Mouse (Mus musculus): ENCODE measurements at regions not wholly inside any gene's neighbourhood (a gene's known extent, or its start where the extent isn't known, plus 50 kb on each side); places are given as distances from the start of the nearest gene placed in this dataset.
A peak's percentile ranks its signal among the peaks of the same experiment; 100 is the strongest.

DNA sequence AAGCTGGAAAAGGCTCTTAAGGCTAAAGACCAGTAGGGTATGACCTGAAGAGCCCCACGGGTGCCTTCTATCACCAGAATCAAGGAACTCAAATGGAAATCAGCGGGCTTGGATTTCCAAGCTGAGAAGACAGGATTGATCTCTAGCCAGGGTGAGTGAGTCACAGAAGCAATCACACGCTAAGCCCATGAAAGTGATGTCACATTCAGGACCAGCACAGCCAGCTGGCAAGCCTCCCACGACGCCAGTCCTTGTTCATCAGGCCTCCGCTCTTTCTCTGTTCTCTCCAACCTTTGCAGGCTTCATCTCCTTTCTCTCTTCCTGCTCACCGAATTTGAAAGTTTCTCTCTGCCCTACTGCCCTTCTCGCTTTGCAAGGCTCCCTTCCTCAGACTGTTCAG lies 138.3 kb downstream of the Cdca7 start:
- Histone ChIP-seq H3K27me3 (ENCODE audit: control insufficient read depth, insufficient read depth, low read length) (no peaks in the 10 kb centered on the region), H3K4me1 (ENCODE audit: control insufficient read depth, insufficient read depth, low read length) (peaks cover under 1% of the 10 kb centered on the region; the same call in 1 of the 2 replicates), H3K36me3 (ENCODE audit: control insufficient read depth, insufficient read depth, low read length) (no peaks in the 10 kb centered on the region), H3K4me3 (replicated peaks; ENCODE audit: low read length) (no peak overlapping the region), H3K4me2 (replicated peaks; ENCODE audit: low read depth, low read length, severe bottlenecking) (no peak overlapping the region), H3K9ac (ENCODE audit: low read depth, low read length, severe bottlenecking) (no peak overlapping the region), H3K9me3 (ENCODE audit: control insufficient read depth, low read length) (no peaks in the 10 kb centered on the region), H3K27ac (replicated peaks; ENCODE audit: low read depth, low read length) (no peak overlapping the region)
- DNase-seq (ENCODE audit: low spot score) (peak; percentile 53), ATAC-seq (ENCODE audit: low FRiP score, low read depth) (no peak)
- 72% methylated on average over 8 of the region's 8 CpGs for WGBS
- no peak for TF ChIP-seq POLR2A (IDR thresholded peaks at IDR 0.05; ENCODE audit: borderline replicate concordance, extremely low read depth, insufficient read depth, insufficient read length)

DNA sequence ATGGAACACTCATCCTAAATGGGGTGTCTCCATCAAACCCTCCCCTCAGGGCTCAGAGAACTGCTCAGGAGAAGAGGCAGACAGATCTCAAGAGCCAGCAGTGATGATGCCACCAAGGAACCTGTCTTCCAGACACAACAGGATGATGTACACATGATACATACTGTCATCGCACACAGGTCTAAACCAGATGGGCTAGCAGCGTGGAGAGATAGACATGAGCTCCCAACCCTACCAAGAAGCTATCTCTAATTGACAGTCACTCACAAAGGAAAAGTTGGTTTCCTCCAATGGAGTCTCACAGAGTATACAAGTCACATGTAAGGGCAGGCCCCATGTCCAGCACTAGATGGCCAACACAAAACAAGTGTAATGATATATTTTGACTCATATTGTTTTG lies 139.9 kb downstream of the Cdca7 start:
- Histone ChIP-seq H3K27ac (replicated peaks; ENCODE audit: low read depth, low read length) (no peak overlapping the region), H3K27me3 (ENCODE audit: control insufficient read depth, insufficient read depth, low read length) (no peaks in the 10 kb centered on the region), H3K4me2 (replicated peaks; ENCODE audit: low read depth, low read length, severe bottlenecking) (no peak overlapping the region), H3K36me3 (ENCODE audit: control insufficient read depth, insufficient read depth, low read length) (no peaks in the 10 kb centered on the region), H3K9ac (ENCODE audit: low read depth, low read length, severe bottlenecking) (no peak overlapping the region), H3K4me3 (replicated peaks; ENCODE audit: low read length) (no peak overlapping the region), H3K4me1 (ENCODE audit: control insufficient read depth, insufficient read depth, low read length) (peaks cover 7% of the 10 kb centered on the region; the same call in 1 of the 2 replicates), H3K9me3 (ENCODE audit: control insufficient read depth, low read length) (no peaks in the 10 kb centered on the region)
- no peak for TF ChIP-seq POLR2A (IDR thresholded peaks at IDR 0.05; ENCODE audit: borderline replicate concordance, extremely low read depth, insufficient read depth, insufficient read length)
- 92% methylated on average over 2 of the region's 2 CpGs for WGBS
- ATAC-seq (ENCODE audit: low FRiP score, low read depth), result no peak
- no peak for DNase-seq (ENCODE audit: low spot score)

- H3K4me2 ChIP-seq (replicated peaks; ENCODE audit: low read depth, low read length, severe bottlenecking), result no peak overlapping the region
- TF ChIP-seq POLR2A (IDR thresholded peaks at IDR 0.05; ENCODE audit: borderline replicate concordance, extremely low read depth, insufficient read depth, insufficient read length), result no peak
- no peak overlapping the region for H3K9ac ChIP-seq (ENCODE audit: low read depth, low read length, severe bottlenecking)
- DNase-seq (ENCODE audit: low spot score) (no peak), ATAC-seq (ENCODE audit: low FRiP score, low read depth) (no peak)
- no peaks in the 10 kb centered on the region for H3K9me3 ChIP-seq (ENCODE audit: control insufficient read depth, low read length)
- no peak overlapping the region for H3K27ac ChIP-seq (replicated peaks; ENCODE audit: low read depth, low read length)
- no peak overlapping the region for H3K4me3 ChIP-seq (replicated peaks; ENCODE audit: low read length)
- H3K4me1 ChIP-seq (ENCODE audit: control insufficient read depth, insufficient read depth, low read length), result peaks cover 7% of the 10 kb centered on the region; the same call in 1 of the 2 replicates
- H3K27me3 ChIP-seq (ENCODE audit: control insufficient read depth, insufficient read depth, low read length), result no peaks in the 10 kb centered on the region
- no peaks in the 10 kb centered on the region for H3K36me3 ChIP-seq (ENCODE audit: control insufficient read depth, insufficient read depth, low read length)
Observed at GRCm38 (mm10) chr2:72616412-72616811, 140.5 kb downstream of the Cdca7 start.

GRCm38 (mm10) chr2:72619446-72619845 lies 143.5 kb downstream of the Cdca7 start:
- TF ChIP-seq POLR2A (IDR thresholded peaks at IDR 0.05; ENCODE audit: borderline replicate concordance, extremely low read depth, insufficient read depth, insufficient read length), result no peak
- DNase-seq (ENCODE audit: low spot score) (no peak), ATAC-seq (ENCODE audit: low FRiP score, low read depth) (no peak)
- Histone ChIP-seq H3K27me3 (ENCODE audit: control insufficient read depth, insufficient read depth, low read length) (no peaks in the 10 kb centered on the region), H3K4me3 (replicated peaks; ENCODE audit: low read length) (no peak overlapping the region), H3K4me2 (replicated peaks; ENCODE audit: low read depth, low read length, severe bottlenecking) (no peak overlapping the region), H3K9me3 (ENCODE audit: control insufficient read depth, low read length) (no peaks in the 10 kb centered on the region), H3K36me3 (ENCODE audit: control insufficient read depth, insufficient read depth, low read length) (no peaks in the 10 kb centered on the region), H3K27ac (replicated peaks; ENCODE audit: low read depth, low read length) (no peak overlapping the region), H3K9ac (ENCODE audit: low read depth, low read length, severe bottlenecking) (no peak overlapping the region), H3K4me1 (ENCODE audit: control insufficient read depth, insufficient read depth, low read length) (peaks cover 7% of the 10 kb centered on the region; the same call in 1 of the 2 replicates)
- WGBS, result 56% methylated on average over 4 of the region's 4 CpGs

- peaks cover 7% of the 10 kb centered on the region; the same call in 1 of the 2 replicates for H3K4me1 ChIP-seq (ENCODE audit: control insufficient read depth, insufficient read depth, low read length)
- no peaks in the 10 kb centered on the region for H3K27me3 ChIP-seq (ENCODE audit: control insufficient read depth, insufficient read depth, low read length)
- no peaks in the 10 kb centered on the region for H3K36me3 ChIP-seq (ENCODE audit: control insufficient read depth, insufficient read depth, low read length)
- 5% methylated on average over 9 of the region's 9 CpGs for whole genome bisulfite sequencing
- TF ChIP-seq POLR2A (IDR thresholded peaks at IDR 0.05; ENCODE audit: borderline replicate concordance, extremely low read depth, insufficient read depth, insufficient read length), result no peak
- peak overlapping the region; percentile 50 for H3K4me2 ChIP-seq (replicated peaks; ENCODE audit: low read depth, low read length, severe bottlenecking)
- DNase-seq (ENCODE audit: low spot score) (peak; percentile 13), ATAC-seq (ENCODE audit: low FRiP score, low read depth) (no peak)
- H3K9me3 ChIP-seq (ENCODE audit: control insufficient read depth, low read length), result no peaks in the 10 kb centered on the region
- H3K9ac ChIP-seq (ENCODE audit: low read depth, low read length, severe bottlenecking), result peak overlapping the region; percentile 18; the same call in 1 of the 2 replicates
- no peak overlapping the region for H3K27ac ChIP-seq (replicated peaks; ENCODE audit: low read depth, low read length)
- peak overlapping the region; percentile 23 for H3K4me3 ChIP-seq (replicated peaks; ENCODE audit: low read length)
Observed at GRCm38 (mm10) chr2:72620182-72620652, 144.3 kb downstream of the Cdca7 start.

DNA sequence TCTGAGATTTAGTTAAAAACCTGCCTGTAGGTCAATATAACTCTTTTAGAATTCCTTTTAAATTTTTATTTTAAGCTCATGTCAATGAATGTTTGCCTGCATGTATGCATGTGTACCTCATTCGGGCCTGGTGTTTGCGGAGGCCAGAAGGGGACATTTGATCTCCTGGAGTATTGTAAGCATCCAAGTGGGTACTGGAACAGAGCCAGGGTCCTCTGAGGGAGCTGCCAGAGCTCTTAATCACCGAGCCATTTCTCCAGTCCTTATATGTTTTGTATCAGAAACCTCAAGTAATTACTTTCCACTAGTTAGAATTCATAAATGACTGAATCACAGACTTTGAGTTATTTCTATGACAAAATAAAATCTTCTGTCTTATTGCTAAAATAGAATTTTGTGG lies 152.0 kb downstream of the Cdca7 start:
- WGBS, result 33% methylated on average over 3 of the region's 3 CpGs
- ATAC-seq (ENCODE audit: low FRiP score, low read depth) (no peak), DNase-seq (ENCODE audit: low spot score) (peak; percentile 37)
- H3K4me1 ChIP-seq (ENCODE audit: control insufficient read depth, insufficient read depth, low read length), result peaks cover 11% of the 10 kb centered on the region; the same call in 1 of the 2 replicates
- H3K4me3 ChIP-seq (replicated peaks; ENCODE audit: low read length), result no peak overlapping the region
- no peaks in the 10 kb centered on the region for H3K36me3 ChIP-seq (ENCODE audit: control insufficient read depth, insufficient read depth, low read length)
- no peaks in the 10 kb centered on the region for H3K27me3 ChIP-seq (ENCODE audit: control insufficient read depth, insufficient read depth, low read length)
- H3K4me2 ChIP-seq (replicated peaks; ENCODE audit: low read depth, low read length, severe bottlenecking), result no peak overlapping the region
- H3K9me3 ChIP-seq (ENCODE audit: control insufficient read depth, low read length), result no peaks in the 10 kb centered on the region
- H3K27ac ChIP-seq (replicated peaks; ENCODE audit: low read depth, low read length), result no peak overlapping the region
- H3K9ac ChIP-seq (ENCODE audit: low read depth, low read length, severe bottlenecking), result no peak overlapping the region
- no peak for TF ChIP-seq POLR2A (IDR thresholded peaks at IDR 0.05; ENCODE audit: borderline replicate concordance, extremely low read depth, insufficient read depth, insufficient read length)
